Mouse (Mus musculus) left cerebral cortex, adult 9 months (tissue): ENCODE measurements around the gene Sh3bp5l.
"Not testable (repeated sequence)": the region's sequence is repeated elsewhere in the genome, so short reads cannot be mapped to it uniquely, and the experiment has no call there.

Experiments
- DNase-seq, 2 experiments: peaks; one replicate each; pipeline ENCODE4 v3.0.0; 2022; ENCODE audit warnings: low spot score in 2 of 2

Gene Sh3bp5l

DNA sequence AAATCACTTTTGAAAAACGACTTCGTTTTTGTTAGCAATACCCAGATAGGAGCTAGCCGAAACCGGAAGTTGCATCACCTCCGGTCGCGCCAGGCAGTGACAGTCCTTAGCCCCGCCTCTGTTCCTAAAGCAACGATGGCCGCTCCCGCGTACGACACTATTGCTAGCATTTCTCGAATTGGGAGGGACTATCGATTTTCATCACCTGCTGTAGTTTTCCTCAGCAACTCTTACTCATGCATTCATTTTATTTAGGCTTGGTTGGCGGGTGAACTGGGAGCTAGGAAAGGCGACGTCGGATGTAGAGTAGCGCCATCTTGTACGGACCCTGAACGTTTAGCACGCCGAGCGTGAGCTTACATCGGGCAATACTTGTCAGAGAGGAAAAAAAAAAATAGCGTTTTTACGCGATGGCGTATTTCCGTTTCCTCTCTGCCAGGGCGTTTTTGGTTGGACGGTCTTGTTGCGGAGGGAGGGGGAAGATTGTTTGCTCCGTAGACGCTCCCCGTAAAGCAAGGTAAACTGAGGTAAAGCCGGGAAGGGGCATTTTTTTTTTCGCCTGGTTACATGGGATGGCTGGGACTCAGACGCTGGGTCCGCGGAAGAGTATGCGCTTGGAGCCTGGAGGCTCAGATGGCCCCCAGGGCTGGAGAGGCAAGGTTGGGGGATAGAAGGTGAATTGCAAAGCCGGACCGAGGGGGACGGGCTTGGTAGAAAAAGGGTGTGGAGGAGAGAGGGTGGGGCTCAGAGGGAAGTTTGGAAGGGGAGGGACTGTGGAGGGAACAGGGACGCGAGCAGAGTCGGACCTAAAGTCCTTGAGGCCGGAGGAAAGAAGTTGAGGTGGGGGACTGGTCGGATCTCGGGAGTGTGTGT lies at the start of gene Sh3bp5l, which contains the start of gene Zfp672:
Sh3bp5l (plus strand) TSS at position 449 of the 873 bp plus-strand sequence.
Zfp672 (minus strand) TSS at position 64 of the 873 bp plus-strand sequence.
- peak; percentile 89 to 92 for DNase-seq

- DNase-seq: no peak
Measured at GRCm38 (mm10) chr11:58281970-58282496, 48.5 kb upstream of the Sh3bp5l start.

- DNase-seq: no peak
Measured at GRCm38 (mm10) chr11:58282518-58282917, 48.0 kb upstream of the Sh3bp5l start.

DNA sequence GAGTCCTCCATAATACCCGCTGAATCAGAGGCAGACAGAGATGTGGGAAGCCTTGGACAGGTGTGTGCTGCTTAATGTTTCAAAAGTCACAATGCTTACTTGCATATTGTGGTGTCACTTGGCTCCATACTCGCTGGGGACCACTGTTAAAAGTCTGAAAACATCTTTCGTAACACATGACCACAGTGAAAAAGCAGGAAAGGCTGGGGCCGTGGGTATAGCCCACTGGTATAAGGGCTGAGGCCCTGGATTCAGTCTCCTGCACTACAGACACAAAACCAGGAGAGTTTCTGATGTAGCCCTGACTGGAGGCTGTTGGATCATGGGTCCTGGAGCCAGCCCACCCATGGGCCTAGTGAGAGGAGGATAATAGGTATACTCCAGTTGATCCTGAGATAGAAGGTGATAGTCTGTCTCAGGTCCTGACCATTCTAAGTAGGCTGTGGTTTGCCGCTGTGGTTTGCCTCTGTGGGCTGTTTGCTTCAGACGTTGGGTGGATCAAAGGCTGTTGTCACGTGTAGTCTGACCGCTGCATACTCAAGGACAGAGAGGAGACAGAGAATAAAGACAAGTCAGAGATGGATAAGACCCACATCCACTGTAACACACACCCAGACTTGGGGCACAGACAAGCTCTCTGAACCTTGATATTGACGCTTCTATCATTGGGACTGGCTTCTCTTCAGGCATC lies 40.4 kb upstream of the Sh3bp5l start:
- no peak for DNase-seq

DNA sequence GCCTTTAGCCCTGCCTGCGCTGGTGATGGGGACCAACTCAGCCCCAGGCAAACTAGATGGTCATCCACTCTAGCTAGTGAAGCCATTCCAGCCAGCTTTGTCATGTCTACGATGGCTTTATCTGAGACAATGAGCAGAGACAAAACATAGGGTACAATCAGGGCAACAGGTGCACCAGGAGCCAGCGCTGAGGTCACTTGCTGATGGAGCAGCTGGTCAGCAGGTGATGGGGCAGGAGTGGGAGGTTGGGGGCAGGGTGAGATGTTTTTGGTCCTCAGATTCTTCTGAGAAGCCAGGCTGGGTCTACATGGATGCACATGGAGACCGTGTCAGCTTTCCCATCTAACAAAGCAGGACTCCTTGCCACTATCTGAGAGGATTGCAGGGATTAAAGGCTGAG lies 39.7 kb upstream of the Sh3bp5l start:
- DNase-seq: no peak

DNA sequence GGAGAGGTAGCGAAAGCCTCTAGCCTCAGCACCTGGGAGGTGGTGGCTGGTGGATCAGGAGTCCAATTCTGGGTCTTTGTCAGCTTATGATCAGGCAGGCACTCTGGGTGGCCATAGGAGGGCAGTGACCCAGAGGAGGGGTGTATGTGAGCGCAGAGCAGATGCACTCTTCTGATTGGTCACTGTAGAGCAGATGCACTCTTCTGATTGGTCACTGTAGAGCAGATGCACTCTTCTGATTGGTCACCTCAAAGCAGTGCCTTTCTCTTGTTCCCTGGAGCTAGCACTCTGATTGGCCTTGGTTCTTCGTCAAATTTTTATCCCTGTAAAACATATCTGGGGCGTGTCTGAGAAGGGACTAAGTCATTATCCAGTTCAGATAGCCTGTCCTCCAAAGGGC lies 37.7 kb upstream of the Sh3bp5l start:
- no peak for DNase-seq

DNA sequence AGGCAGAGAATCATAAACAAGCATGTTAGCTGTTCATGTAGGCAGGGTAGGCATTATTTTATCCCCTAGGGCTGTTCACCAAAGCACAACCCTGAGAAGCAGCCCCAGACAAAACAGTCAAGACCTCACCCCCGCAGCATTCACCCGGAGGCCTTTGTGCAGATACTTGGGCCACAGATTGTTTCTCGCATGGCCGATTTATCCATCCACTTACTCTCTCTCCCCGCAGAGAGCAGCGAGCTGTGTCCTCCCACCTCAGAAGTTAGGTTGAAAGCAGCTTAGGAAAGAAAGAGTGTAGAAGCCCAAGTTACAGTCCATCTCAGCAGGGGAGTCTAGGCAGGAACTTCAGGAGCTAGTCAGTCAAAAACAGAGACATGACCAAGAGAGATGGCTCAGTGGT lies 33.1 kb upstream of the Sh3bp5l start:
- DNase-seq: no peak

GRCm38 (mm10) chr11:58301057-58301456 lies 29.5 kb upstream of the Sh3bp5l start:
- DNase-seq: peak in 1 of 2 experiments; percentile 86

- peak; percentile 93 to 99 for DNase-seq
Measured at GRCm38 (mm10) chr11:58301837-58302754, 28.4 kb upstream of the Sh3bp5l start.

- no peak for DNase-seq
Measured at GRCm38 (mm10) chr11:58302774-58303445, 27.6 kb upstream of the Sh3bp5l start.

GRCm38 (mm10) chr11:58303594-58303993 lies 26.9 kb upstream of the Sh3bp5l start:
- no peak for DNase-seq

DNA sequence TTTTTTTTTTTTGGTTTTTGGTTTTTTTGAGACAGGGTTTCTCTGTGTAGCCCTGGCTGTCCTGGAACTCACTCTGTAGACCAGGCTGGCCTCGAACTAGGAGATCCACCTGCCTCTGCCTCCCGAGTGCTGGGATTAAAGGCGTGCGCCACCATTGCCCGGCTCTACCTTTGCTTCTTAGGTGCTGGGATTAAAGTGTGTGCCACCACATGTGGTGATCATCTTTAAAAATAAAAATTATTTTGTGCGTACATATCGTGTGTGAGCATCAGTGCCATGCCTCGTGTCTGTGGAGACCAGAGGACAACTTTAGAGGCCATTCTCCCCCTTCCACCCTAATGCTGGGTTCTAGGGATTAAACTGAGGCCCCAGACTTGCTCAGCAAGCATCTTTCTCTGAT lies 25.2 kb upstream of the Sh3bp5l start:
- DNase-seq: not testable (repeated sequence)

DNA sequence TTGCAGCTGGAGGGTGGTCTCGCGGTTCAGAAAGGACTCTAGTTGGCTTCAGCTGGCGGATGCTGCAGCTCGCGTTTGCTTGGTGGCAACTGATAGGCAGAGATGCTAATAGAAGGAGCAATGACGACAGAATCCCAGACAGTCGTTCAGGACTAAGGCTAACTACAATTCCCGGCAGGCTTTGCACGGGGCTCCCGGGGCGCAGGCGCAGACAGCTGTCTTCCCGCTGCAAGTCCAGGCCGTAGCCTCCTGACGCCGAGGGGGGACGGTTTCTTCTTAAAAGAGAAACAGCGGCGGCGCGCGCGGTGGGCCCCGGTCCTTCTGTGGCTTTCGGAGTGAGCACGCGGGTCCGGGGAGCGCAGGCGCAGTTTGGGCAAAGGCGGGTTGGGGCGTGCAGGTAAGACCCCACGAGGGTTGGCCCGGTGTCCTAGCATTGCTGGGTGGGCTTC lies 23.6 kb upstream of the Sh3bp5l start, which contains the start of gene Zfp692:
Zfp692 (plus strand) TSS at position 210 of the 449 bp plus-strand sequence.
- peak; percentile 93 to 96 for DNase-seq

- peak in 1 of 2 experiments; percentile 45 for DNase-seq
Measured at GRCm38 (mm10) chr11:58307411-58308080, 23.0 kb upstream of the Sh3bp5l start.

- DNase-seq: no peak
Measured at GRCm38 (mm10) chr11:58308661-58309060, 21.9 kb upstream of the Sh3bp5l start.

GRCm38 (mm10) chr11:58314069-58314468 lies 16.5 kb upstream of the Sh3bp5l start:
- DNase-seq: no peak

GRCm38 (mm10) chr11:58315536-58316168 lies 14.9 kb upstream of the Sh3bp5l start:
- no peak for DNase-seq

- no peak for DNase-seq
Measured at GRCm38 (mm10) chr11:58316344-58316743, 14.2 kb upstream of the Sh3bp5l start.

GRCm38 (mm10) chr11:58316768-58317390 lies 13.6 kb upstream of the Sh3bp5l start:
- DNase-seq: no peak
